Mouse (Mus musculus) c-Kit-negative CD71-positive TER-119-positive erythroid progenitor cells, embryonic 14.5 days (primary cell): ENCODE data around the gene Igf2r.

ENCODE experiments used
- DNase-seq: peaks from one replicate; pipeline ENCODE4 v3.0.0-alpha.2; 2013; ENCODE audit warnings: low read depth, low spot score

The Igf2r gene

DNA sequence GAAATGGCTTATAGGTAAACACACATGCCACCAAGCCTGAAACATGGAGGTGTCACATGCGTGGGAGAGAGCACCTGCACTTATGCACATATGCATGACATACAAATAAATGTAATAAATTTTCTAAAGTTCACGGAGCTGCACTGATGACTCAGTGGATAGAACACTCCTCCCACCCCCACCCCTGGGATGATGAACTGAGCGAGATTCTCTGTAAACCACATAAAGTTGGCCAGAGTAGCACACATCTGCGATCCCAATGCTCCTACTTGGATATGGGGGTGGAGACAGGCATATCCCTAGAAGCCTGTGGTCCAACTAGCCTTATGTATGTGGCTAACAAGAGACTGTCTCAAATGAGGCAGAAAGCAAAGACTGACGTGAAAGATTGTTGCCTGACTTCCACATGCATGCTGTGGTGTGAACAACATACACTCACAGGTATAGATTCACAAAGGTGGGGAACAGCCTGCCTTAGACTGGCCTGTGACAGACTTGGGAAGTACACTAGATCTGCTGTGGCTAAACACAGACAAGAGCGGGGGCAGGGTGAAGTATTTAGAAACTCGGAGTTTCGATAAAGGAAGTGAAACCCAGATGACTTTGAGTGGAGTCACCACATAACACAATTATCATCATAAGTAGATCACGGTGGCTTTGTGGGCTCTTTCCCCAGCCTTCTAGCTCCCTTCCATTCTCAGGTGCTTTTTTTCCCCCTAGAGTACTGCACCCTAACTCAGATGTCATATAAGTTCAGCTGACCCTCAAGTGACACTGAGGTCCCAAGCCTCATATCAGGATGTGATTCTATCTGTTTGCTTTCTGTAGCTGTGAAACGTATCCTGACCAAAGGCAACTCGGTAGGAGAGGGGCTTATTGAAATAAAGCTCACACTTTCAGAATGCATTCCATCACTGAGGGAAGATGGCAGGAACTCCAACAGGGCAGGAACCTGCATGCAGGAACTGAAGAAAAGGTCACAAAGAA is 13.7 kb upstream of the Igf2r start:
- no peak for DNase-seq

DNA sequence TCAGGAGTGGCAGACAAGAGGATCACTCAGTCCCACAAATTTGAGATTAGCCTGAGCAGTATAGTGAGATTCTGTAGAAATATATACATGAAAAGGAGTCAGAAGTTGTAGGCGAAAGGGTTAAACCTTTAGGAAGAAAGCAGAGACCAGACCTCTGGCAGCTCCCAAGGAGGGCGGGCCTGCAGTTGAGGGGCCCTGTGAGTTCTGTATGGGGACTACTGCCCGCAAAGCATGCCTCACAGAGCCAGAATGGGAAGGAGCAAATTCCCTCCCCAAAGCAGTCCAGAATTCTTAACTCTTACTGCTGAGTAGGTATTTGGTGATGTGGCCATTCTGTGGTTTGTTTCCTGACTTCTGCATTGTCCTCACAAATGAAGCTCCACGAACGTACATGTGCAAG is 11.6 kb upstream of the Igf2r start:
- DNase-seq, result no peak

DNA sequence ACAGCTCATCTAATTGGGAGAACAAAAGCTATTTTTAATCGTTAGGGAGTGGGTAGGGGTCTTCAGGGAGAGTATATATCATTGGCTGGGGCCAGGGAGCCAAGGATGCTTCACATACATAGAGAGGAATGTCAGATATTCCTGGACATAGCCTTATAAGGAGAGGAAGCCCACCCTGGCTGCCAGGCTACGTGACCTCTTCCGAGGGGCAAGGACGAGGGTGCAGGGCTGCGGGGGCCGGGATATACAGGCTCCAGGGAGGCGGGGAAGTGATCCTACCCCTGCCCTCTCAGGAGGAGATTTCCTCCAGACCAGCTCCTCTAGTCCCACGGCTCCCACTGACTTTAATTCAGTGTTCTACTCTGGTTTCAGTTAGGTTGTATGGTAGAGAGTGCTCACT is 10.7 kb upstream of the Igf2r start:
- DNase-seq, result no peak

DNA sequence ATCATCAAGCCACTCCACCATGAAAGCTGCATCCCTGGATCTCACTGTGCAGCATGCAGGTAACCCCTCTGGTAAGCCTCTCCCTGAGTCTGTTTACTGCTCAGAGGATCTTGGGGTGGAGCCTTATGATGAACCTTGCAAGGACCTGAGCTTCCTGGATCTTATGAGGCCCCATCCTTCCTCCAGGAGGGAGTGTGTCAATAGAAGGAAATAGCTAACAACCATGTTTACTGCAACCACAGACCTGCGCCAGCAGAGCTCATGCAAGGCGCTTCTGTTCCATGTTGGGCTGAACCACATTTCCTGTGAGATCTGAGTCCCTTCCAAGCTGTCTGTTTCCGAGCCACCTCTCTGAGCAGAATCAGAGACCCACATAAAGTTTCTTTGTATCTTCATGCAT is 10.0 kb upstream of the Igf2r start:
- DNase-seq, result no peak

- DNase-seq, result no peak
These were observed 4.5 kb upstream of the Igf2r start for GRCm38 (mm10) chr17:12773956-12774355.

GRCm38 (mm10) chr17:12770500-12770899 is 1.0 kb upstream of the Igf2r start:
- no peak for DNase-seq

GRCm38 (mm10) chr17:12768415-12769379 is 767 bp downstream of the Igf2r start:
- DNase-seq, result no peak

DNA sequence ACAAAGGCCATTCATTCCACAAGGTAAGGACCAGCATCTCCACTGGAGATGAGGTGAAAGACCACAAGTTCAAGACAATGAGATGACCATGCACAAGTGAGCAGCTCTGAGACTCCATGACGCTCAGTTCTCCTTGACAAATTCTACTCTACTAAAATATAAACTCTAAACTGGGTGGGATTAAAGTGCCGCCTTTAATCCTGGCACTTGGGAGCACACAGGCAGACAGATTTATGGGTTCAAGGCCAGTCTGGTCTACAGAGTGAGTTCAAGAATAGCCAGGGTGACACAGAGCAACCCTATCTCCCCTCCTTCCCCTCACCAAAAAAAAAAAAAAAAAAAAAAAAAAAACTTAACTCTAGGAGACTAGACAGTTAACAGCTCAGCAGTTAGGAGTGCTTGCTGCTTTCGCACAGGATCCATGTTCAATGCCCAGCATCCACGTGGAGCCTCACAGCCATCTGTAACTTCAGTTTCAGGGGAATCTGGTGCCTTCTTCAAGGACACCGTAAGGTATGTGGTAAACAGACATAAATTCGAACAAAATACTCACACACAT is 2.1 kb downstream of the Igf2r start:
- DNase-seq, result no peak

DNA sequence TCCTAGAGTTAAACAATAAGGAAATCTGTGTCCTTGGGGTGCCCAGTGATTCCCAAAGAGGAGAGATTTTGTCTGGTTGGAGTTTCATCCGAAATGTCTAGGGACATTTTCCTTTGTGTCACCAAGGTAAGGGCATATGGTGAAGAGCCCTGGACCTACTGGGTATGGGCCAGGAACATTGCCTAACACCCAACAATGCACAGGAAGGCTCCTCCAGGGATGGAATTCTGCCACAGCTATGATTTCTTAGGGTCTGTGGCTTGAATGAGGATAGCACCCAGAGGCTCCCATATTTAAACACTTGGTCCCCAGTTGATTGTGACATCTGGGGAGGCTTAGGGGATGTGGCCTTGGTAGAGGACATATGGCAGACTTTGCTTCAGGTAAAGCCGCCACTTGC is 6.1 kb downstream of the Igf2r start:
- DNase-seq, result no peak

DNA sequence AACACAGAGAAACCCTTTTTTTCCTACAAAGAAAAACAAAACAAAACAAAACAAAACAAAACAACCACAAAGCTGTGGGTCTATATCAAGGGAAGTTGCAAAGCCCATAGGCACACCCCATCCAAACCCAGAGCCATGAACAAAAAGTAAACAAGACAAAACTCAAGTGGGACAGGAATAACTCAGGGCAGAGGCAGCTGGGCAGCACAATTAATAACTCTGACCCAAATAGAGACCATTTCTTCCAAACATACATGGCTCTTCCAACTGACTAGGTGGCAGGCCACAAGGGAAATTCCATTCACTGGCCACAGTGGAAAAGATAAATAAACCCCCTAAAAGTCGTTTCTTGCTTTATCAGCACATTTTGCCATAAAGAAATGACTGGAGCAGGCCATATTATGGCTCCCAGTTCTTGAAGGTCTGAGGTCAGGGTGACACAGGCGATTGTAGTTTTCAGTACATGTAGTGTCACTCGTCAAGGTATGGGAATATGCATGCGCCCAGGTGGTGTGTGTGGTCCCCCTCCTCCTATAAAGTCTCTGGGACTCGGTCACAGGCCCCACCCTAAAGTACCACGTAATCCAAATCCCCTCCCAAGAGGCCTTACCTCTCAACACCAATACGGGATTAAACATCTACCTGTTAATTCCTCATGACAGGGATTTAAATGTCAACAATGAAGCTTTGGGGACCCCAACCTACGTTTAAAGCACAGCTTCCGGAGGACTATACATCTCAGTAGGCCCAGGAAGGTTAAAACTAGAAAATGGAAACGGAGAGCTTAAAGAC is 8.9 kb downstream of the Igf2r start:
- DNase-seq, result no peak

DNA sequence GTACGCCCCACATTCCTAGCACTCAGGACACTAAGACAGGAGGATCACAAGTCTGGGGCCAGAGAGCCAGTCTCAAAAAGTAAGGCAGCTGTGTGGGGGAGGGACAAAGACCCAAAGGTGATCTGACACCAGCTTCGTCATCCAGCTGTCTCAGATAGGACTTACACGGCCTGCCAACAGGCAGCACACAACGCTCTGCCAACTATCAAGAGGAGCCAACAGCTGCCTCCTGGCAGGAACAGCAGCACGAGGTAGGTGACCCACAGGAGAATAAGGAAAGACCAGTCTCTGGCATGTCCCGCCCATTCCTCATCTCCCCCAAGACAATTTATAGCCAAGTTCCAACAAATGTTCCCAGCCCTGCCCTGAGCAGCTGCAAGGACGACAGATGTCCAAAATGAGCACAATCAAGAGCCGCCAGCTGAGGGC is 9.8 kb downstream of the Igf2r start:
- DNase-seq, result no peak

DNA sequence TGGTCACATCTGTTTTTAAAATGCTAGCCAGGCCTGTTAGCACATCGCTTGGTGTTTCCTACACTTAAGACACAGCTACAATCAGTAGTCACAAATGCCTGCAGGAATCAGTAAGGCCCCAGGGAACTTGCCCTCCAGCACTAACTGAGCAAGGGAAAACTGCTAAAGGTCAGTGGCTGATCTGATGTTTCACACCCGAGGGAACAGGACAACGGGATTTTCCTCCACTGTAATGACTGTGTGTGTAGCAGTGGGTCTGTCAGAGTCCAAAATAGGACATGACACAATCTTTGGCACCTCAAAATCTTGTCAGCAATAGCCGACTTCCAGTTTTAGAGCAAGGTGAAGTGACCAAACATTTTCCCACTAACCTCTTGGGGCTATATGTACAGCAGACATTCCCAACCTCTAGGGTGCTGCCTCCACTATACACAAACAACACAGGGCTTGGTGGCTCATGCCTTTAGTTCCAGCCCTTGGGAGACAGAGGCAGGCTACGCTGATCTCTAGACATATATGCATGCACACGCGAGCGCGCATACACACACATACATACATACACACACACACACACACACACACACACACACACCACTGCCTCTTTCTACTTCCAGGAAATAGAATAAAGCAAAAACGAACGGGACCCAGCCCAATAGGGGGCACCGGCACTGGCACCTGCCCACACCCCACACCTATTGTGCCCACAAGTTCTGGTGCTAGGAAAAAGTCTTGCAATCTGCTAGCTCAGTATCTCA is 10.6 kb downstream of the Igf2r start:
- no peak for DNase-seq

GRCm38 (mm10) chr17:12757990-12758389 is 11.5 kb downstream of the Igf2r start:
- DNase-seq, result no peak

- no peak for DNase-seq
These were observed 12.3 kb downstream of the Igf2r start for GRCm38 (mm10) chr17:12757161-12757560.

DNA sequence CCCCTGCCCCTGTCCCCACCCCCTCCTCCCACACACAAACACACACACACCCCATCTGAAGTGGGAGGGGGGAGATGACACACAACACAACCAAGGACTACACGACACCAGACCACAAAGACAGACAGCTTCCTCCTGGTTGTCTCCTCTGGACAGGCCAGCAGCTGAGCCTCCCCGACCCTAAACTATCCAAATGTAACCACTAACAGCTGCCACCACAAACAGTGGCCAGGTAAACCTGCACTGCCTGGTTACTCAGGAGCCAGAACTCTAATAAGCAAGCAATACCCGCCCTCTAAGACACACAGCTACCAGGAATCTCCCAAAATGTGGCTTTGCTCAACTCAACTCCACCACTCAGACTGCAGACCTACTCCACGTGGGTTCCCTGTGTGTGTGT is 13.5 kb downstream of the Igf2r start:
- no peak for DNase-seq

DNA sequence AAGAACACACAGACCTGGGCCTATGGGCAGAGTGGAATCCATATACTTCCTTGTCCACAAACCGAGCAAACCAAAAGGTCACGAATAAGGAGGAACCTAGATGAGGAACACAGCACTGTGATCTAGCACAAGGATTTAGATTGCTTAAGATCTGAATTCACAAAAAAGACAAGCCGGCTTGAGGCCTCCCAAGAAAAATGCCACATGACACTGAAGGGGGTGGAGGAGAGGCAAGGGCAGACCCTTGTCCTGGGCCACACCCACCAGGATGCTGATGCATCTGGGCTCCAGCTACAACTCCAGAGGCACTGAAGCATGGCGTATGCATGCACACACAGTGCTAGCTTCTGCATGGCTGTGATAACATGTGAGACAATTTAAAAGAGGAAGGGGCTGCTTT is 14.3 kb downstream of the Igf2r start:
- no peak for DNase-seq

DNA sequence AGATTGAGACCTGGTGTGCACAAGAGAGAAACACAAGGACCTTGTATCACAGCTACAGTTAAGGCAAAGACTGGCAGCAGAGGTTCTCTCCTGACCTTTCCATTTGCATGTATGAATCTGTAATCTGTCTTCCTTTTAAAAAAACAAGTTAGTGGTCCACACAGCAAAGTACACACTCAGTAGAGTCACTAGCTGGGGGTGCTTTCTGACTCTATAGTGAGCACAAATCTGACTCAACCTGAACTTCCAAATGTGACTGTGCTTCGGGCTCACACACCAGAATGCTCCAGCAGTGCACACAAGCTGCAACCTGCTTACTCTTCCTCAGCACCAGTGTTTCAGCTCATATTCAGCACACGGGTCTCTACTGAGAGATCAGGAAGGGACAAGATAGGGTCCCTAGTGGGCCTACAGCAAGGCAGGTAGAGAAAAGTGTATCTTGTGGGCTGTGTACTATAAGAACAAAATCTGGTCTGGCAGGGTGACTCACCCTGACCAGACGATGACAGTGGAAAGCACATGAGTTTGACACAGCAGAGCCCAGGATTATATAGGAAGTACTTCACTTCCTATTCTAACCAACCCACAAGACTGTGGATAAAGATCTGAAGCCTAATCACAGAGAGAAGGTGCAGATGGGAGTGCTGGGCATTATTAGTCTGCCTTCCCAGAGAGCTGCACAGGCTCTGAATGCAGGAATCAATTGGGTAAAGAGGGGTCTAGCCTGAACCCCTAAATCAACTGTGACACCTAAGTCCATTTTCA is 15.0 kb downstream of the Igf2r start:
- DNase-seq, result no peak

- no peak for DNase-seq
These were observed 16.4 kb downstream of the Igf2r start for GRCm38 (mm10) chr17:12753050-12753449.

- no peak for DNase-seq
These were observed 17.8 kb downstream of the Igf2r start for GRCm38 (mm10) chr17:12751641-12752040.

DNA sequence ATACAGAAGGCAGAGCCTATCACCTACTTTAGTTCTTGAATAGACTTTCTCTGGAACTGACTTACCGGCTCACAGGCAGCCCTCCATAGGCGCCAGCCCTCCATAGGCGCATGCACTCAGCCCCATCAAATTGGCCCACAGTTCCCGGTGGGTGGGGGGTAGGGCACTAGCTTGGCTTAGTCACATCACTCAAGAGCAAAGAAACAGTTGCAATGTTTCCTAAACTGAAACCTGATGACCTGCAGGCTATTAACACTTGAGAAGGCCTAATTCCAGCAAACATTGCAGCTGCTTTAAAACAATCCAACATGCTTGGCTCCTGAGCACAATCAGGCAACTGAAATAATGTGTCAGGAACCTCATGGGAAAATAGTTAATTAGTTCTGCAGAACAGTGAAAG is 18.2 kb downstream of the Igf2r start:
- no peak for DNase-seq
